Mouse (Mus musculus): Measurements from ENCODE around the gene Obox3.
"Not testable (repeated sequence)": the region's sequence is repeated elsewhere in the genome, so short reads cannot be mapped to it uniquely, and the experiment has no call there.

Obox3 gene

DNA sequence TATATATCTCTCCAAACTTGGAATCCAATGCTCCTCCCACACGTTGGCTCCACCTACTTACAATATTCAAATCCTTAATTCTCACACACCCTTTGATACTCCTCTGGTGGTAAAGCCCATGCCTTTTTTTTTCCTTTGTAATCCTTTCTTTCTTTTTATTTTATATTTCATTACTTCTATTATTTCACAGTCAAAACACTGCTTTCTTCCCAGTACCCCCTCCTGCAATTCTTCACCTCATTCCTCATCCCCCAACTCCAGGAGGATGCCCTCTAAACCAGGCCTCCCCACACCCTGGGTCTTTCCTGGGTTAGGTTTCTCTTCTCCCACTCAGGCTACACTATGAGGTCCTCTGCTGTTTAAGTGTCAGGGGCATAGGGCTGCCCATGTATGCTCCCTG, at the start of gene Obox3:
Obox3 (minus strand) TSS at position 101 of the 400 bp plus-strand sequence.
- not testable (repeated sequence) for DNase-seq (ENCODE audit: low spot score in 2 of 2)

DNA sequence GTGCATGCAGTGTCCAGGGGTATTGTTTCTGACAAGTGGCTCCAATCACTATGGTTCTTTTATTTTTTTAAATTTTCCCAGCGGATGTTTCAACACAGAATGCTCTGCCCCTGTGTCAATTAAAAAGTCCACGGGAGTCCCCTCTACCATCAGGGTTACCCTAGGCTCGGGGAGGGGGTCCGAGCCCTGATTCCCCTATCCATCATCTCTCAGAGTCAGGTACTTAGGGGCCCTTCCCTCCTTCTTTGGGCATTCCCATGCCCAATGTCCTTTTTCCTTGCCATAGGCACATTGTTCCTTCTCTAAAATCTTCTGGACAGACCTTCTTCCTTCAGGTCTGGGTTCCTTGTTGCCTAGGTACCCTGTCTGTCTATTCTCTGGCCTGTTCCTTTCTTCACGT, 130.3 kb downstream of the Obox3 start:
- not testable (repeated sequence) for DNase-seq (ENCODE audit: low spot score in 2 of 2)

Data from spleen, postnatal 14 days (tissue).